Mouse (Mus musculus) midbrain, embryonic 15.5 days (tissue): ENCODE results near the gene 4930449I24Rik. TPM values are rescaled to one million over a fixed set of nuclear protein-coding genes. Genes with fewer than 3 reads are reported as not detected.
"Not testable (repeated sequence)": the region's sequence is repeated elsewhere in the genome, so short reads cannot be mapped to it uniquely, and the experiment has no call there.

Experiments
- ATAC-seq: fragments of 200-750 bp; cut with Nextera tagmentation; replicated peaks from 2 replicates; pipeline ENCODE4 v1.8.0; 2017; ENCODE audit warnings: moderate TSS enrichment
- H3K27ac ChIP-seq: fragments of 300-500 bp; sonication (generic); 2 replicates; pipeline ENCODE4 v1.5.1; 2015; ENCODE audit warnings: mild to moderate bottlenecking, inconsistent platforms
- H3K27me3 ChIP-seq: fragments of 300-500 bp; sonication (generic); replicated peaks from 2 replicates; pipeline ENCODE4 v1.6.1; 2015; ENCODE audit warnings: inconsistent platforms
- H3K36me3 ChIP-seq: fragments of 300-500 bp; sonication (generic); replicated peaks from 2 replicates; pipeline ENCODE4 v1.6.1; 2015; ENCODE audit warnings: inconsistent platforms
- H3K4me1 ChIP-seq: fragments of 300-500 bp; sonication (generic); 2 replicates; pipeline ENCODE4 v1.6.1; 2015; ENCODE audit warnings: inconsistent platforms
- H3K4me2 ChIP-seq: fragments of 300-500 bp; sonication (generic); 2 replicates; pipeline ENCODE4 v1.6.1; 2015; ENCODE audit warnings: inconsistent platforms, mild to moderate bottlenecking, moderate library complexity
- H3K4me3 ChIP-seq: fragments of 300-500 bp; sonication (generic); 2 replicates; pipeline ENCODE4 v1.5.1; 2015; ENCODE audit warnings: mild to moderate bottlenecking, inconsistent platforms
- H3K9ac ChIP-seq: fragments of 300-500 bp; sonication (generic); 2 replicates; pipeline ENCODE4 v1.6.1; 2015; ENCODE audit warnings: mild to moderate bottlenecking, inconsistent platforms
- H3K9me3 ChIP-seq: fragments of 300-500 bp; sonication (generic); 2 replicates; pipeline ENCODE4 v1.6.1; 2016; ENCODE audit warnings: inconsistent platforms
- WGBS: fragments of 180-500 bp; shearing (Covaris S2); methylation state at CpG from one replicate; pipeline ENCODE4 v1.1.7; 2015; ENCODE audit warnings: mixed read lengths; 5-methylcytosine and 5-hydroxymethylcytosine counted together
- polyA plus RNA-seq: library from polyadenylated mRNA; unstranded; fragments of >200 nt; fragmentation: Nextera tagmentation; extraction: Ambion mirVana; gene quantifications from 2 replicates; pipeline ENCODE4 v1.2.1, GENCODE M21; 2015

The 4930449I24Rik gene
- polyA plus RNA-seq, 1 experiment from 2014 or later, result not detected

DNA sequence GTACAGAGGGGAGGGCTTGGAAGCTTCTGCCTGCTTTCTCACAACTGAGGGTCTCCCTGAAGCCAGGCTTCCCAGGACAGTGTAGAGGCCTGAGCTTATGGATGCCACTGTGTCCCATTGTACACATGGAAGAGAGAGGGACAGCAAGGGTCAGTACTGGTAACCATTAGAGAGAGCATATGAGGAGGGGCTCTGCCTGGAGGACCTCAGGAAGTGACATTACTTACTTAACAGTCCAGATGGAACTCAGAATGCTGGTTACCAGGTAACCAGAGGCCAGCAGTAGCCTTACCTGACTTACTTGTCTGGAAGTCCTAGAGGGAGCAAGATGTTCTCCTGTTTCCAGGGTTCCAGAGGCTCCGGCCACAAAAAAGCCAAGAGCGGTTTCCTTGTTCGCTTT lies 23.3 kb downstream of the 4930449I24Rik start, which contains the start of gene Gm3404:
Gene Gm3404, plus strand, starts transcription at position 301 of the 400 bp plus-strand sequence.
- not testable (repeated sequence) for H3K4me2 ChIP-seq, ATAC-seq, H3K9ac ChIP-seq, H3K27ac ChIP-seq, H3K4me1 ChIP-seq, H3K9me3 ChIP-seq, H3K27me3 ChIP-seq, H3K36me3 ChIP-seq, H3K4me3 ChIP-seq
- 97% methylated on average over 3 of the region's 3 CpGs for WGBS

DNA sequence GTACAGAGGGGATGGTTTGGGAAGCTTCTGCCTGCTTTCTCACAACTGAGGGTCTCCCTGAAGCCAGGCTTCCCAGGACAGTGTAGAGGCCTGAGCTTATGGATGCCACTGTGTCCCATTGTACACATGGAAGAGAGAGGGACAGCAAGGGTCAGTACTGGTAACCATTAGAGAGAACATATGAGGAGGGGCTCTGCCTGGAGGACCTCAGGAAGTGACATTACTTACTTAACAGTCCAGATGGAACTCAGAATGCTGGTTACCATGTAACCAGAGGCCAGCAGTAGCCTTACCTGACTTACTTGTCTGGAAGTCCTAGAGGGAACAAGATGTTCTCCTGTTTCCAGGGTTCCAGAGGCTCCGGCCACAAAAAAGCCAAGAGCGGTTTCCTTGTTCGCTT lies 35.1 kb downstream of the 4930449I24Rik start, which contains the start of gene Gm3409:
Gene Gm3409, plus strand, starts transcription at position 301 of the 400 bp plus-strand sequence.
- H3K36me3 ChIP-seq, H3K4me3 ChIP-seq, H3K4me1 ChIP-seq, H3K9ac ChIP-seq, H3K9me3 ChIP-seq, H3K4me2 ChIP-seq, H3K27me3 ChIP-seq, ATAC-seq, H3K27ac ChIP-seq: not testable (repeated sequence)
- 100% methylated on average over 1 of the region's 3 CpGs for WGBS

Other genes with a start within 250 kb of the 4930449I24Rik start
- 18.5 and 18.8 TPM in 2 replicates for gene Wasf3, start 117.4 kb upstream of the 4930449I24Rik start, polyA plus RNA-seq
- gene Gm6408, start 20.4 kb upstream of the 4930449I24Rik start, polyA plus RNA-seq, result not detected in 2 replicates
- gene Gm6370, start 11.0 kb upstream of the 4930449I24Rik start, polyA plus RNA-seq, result not detected in 2 replicates
- not detected in 2 replicates for gene Gm3402, start 11.7 kb downstream of the 4930449I24Rik start, polyA plus RNA-seq
- gene Gm3404, start 23.4 kb downstream of the 4930449I24Rik start, polyA plus RNA-seq, result not detected in 2 replicates
- gene Gm3409, start 35.2 kb downstream of the 4930449I24Rik start, polyA plus RNA-seq, result not detected in 2 replicates
- not detected in 2 replicates for gene Gm3415, start 53.7 kb downstream of the 4930449I24Rik start, polyA plus RNA-seq
- gene Gpr12, start 82.8 kb downstream of the 4930449I24Rik start, polyA plus RNA-seq, result 26.7 and 27.3 TPM in 2 replicates